Mouse (Mus musculus): ENCODE measurements at regions not wholly inside any gene's neighbourhood (a gene's known extent, or its start where the extent isn't known, plus 50 kb on each side); places are given as distances from the start of the nearest gene placed in this dataset.
"Not testable (repeated sequence)": the region's sequence is repeated elsewhere in the genome, so short reads cannot be mapped to it uniquely, and the experiment has no call there.

DNA sequence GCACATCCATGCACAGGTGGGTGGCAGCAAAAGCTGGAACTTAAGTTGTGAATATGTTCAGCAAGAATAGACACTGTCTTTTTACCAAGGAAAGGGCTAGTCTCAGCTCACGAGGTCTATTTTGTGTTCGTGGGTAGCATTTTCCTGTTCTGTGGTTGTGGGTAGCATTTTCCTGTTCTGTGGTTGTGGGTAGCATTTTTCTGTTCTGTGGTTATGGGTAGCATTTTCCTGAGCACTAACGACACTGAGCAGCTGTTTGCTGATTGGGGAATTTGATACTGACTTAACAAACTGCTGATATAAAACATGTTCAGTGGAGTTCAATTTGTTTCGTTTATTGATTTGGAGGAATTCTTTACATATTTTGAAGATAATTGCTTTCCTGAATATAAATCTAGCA lies 837.8 kb upstream of the Vwc2 start:
- peak; percentile 99 for ATAC-seq (replicated peaks; ENCODE audit: low read depth, poor library complexity, severe bottlenecking)

DNA sequence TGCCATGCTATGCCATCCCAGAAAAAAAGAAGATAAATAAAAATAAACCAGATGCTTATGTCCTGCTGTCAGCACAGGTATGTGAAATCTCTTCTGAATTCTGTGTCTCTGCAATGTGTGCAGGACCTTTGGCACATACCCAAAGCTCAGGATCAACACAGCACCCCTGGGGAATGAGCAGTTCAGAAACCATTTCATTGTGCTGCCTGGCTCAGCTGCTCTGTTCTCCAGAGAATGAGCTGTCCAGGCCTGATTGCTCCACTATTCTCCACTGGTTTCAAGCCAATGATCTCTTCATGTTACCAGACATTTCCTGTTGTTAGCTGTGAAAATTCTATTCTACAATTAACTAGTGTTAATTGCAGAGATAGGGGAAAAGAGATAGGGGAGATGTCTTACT lies 830.5 kb upstream of the Vwc2 start:
- no peak for ATAC-seq (replicated peaks; ENCODE audit: low read depth, poor library complexity, severe bottlenecking)

DNA sequence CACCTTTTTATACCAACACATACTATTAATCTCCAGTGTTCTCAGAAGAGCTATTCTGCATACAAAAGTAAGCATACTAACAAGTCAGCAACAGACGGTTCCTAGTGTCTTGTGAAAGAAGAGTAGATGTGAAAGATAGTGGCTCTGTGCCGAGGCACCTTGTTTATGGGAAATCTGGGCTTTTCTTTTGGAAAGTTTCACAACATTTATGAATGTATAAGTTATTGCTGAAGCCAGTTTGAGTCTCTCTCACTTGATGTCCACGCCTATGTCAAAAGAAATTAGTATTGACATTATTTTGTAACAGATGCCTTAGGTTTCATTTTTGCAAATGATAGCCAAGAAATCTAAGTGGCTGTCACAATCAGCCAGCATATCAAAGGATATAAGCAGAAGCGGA lies 822.0 kb upstream of the Vwc2 start:
- ATAC-seq (replicated peaks; ENCODE audit: low read depth, poor library complexity, severe bottlenecking), result no peak

DNA sequence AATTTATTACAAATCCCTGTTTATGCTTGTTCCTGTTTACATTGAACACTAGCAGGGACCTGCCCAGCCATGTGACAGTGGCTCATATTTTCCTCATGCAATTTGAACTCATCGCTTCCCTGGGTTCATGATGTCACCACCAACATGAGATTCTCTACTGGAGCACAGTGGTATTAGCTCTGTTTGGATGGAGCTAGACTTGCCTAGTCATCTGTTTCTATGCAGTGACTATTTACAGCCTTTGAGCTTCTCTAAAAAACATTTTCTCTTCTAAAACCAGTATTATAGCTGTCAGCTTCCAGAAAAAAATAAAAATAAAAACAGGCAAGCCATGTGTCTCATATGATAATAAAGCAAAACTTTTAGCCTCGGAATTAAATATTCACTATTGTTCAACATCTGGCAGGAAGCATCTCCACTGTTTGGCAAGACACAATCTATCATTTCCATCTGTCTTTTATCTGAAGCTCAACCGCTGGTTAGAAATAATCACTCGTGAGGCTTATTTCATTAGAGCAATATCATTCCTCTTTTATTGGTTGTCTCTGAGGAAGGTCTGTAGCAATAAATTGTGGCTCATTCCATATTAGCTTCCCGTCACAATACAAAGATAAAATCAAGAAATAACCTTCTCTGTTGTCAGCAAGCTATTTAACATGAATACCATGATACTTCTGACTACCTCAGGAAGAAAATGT lies 804.9 kb upstream of the Vwc2 start:
- peak; percentile 45; the same call in 1 of the 2 replicates for ATAC-seq (replicated peaks; ENCODE audit: low read depth, poor library complexity, severe bottlenecking)

DNA sequence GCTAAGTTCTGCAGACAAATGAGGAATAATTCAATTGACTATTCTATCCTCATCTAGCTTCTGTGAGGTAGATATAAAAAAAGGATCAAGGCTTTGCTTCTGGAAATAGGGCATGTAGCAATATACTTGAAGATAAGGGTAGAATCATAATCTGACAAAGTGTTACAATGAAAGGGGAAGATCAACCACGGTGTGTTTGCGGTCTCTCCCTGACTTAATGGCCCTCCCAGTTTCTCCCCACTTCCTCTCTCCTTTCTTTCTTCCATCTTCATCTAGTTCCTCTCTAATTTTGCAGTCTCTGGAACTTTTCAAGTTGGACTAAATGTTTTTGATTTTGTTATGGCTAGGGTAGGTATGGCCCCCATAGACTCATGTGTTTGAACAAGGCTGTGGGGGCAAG lies 796.6 kb upstream of the Vwc2 start:
- ATAC-seq (replicated peaks; ENCODE audit: low read depth, poor library complexity, severe bottlenecking), result peak; percentile 89

DNA sequence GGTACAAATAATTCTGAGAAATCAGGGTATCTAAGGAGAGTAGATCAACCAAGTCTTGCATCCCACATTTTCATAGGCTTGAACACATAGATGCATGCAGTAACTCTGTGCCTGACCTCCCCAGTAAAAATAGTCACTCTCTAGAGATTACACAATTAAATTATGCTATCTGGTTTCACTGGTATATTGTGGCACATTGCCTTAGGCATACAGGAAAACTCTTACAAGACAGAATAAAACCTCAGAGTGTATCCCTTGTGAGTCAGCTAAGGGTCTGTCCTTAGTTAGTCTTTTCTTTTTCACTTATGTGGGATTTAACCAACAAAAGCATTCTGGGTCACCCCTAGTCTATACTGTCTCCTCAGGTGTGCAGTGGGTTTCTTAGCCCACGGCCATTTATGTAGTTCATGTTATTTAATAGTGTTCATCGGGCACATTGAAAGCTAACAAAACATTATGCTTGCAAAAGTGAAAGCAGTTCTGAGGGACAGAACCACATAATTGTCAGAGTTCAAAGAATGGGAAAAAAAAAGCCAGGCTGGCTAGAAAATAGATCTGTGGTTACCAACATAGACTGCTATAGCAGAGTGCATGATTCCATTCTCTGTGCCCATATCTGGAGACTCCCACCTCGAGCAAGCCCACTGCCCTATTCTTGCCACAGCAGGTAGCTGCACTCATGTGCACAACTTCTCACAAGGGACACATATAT lies 795.8 kb upstream of the Vwc2 start:
- ATAC-seq (replicated peaks; ENCODE audit: low read depth, poor library complexity, severe bottlenecking), result peak; percentile 70

DNA sequence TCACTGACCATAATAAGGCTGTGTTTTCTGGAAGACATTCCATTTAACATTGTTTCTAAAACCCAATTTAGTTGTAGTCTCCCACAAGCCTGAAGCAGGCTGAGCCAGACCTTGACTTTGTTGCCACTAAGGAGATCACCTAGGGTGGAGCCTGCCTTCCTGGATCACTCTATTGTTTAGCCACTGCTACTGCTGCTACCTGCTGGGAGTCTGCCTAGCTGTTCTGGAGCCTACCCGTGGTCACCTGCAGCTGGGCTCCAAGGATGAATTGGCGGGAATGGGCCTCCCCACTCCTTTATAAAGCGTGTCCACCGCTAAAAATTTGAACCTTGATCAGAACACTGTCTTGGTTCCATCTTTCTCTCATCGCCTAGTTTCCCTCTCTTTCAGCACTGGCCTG lies 783.8 kb upstream of the Vwc2 start:
- ATAC-seq (replicated peaks; ENCODE audit: low read depth, poor library complexity, severe bottlenecking), result not testable (repeated sequence)

DNA sequence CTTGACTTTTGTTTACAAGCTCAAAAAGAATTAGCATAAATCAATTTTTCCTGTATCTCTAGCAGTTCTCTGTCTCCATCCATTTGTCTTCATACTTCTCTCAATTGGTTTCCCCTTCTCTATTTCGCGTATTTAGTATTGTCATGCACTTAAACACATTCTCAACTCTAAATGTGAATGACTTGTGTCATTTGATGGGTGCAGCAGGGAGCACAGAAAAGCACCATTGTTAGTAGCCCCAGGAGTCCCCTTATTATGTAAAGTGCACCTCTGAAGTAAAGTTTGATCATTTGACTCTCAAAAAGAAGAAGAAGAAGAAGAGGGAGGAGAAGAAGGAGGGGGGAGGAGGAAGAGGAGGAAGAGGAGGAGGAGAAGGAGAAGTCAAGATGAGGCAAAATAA lies 776.2 kb upstream of the Vwc2 start:
- ATAC-seq (replicated peaks; ENCODE audit: low read depth, poor library complexity, severe bottlenecking), result no peak

DNA sequence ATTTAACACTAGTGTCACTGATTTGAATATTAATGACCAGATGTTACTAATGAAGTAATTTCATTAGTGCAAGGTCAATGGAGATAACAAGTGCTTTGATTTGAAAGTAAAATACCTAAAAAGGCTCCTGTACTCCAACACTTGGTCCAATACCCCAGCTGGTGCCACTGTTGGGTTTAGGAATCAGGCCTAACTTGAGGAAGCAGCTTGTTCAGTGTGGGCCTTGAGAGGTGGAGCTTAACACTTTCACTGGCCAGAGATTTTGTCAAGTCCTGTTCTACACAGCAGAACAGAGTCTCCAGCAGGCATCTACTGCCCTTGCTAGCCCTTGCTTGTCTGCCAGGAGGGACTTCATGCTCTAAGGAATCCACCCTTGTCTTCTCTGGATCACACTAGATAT lies 741.7 kb upstream of the Vwc2 start:
- no peak for ATAC-seq (replicated peaks; ENCODE audit: low read depth, poor library complexity, severe bottlenecking)

Measured in common myeloid progenitor, adult 5-6 weeks (primary cell).